Mouse (Mus musculus) heart, adult 18-20 months (tissue): ENCODE data around the gene Stard13. TPM values are rescaled to one million over a fixed set of nuclear protein-coding genes. Genes with fewer than 3 reads are reported as not detected.
A peak's percentile ranks its signal among the peaks of the same experiment; 100 is the strongest.

ENCODE experiments used
- DNase-seq, 2 experiments: peaks; one replicate each; pipeline ENCODE4 v3.0.0; 2021 to 2022; ENCODE audit warnings: mixed read lengths in 1 of 2
- total RNA-seq, 2 experiments: library from RNA; stranded (reverse); gene quantifications; 2 replicates each; pipeline ENCODE4 v1.2.3; 2021

The Stard13 gene
- total RNA-seq, 2 experiments from 2014 or later: 27.0 to 32.0 TPM

GRCm38 (mm10) chr5:151104354-151105053, 129.1 kb downstream of the Stard13 start:
- DNase-seq: no peak

DNA sequence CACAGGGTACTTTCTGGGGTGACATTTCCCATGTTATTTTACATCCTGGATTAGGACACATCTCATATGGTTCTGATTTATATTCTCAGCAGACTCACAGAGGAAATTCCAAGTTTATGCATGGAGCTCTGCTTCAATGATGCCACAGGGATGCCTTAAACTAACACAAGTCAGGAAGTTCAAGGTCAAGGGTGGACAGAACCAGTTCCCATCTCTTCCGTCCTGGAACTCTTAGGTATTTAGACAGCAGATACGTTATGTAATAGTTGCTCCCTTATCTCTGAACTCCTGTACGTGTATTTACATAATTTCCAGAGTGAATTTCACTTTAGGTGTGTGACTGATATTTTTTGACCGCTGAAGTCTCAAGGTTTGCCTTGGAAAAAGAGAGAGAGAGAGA, 130.4 kb downstream of the Stard13 start:
- DNase-seq: no peak

DNA sequence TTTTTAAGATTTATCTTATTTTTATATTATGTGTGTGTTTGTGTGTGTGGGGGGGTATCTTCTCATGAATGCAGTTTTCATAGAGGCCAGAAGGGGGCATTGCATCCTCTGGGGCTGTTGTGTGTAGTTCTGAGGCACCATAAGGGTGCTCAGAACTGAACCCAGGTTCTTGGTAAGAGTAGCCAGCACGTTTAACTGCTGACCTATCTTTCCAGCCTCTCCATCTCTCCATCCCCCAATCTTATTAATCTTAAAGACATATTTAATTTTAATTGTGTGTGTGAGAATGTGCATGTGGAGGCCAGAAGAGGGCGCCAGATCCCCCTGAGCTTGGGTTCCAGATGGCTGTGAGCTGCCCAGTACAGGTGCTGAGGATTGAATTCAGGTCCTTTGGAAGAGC, 131.4 kb downstream of the Stard13 start:
- no peak for DNase-seq

DNA sequence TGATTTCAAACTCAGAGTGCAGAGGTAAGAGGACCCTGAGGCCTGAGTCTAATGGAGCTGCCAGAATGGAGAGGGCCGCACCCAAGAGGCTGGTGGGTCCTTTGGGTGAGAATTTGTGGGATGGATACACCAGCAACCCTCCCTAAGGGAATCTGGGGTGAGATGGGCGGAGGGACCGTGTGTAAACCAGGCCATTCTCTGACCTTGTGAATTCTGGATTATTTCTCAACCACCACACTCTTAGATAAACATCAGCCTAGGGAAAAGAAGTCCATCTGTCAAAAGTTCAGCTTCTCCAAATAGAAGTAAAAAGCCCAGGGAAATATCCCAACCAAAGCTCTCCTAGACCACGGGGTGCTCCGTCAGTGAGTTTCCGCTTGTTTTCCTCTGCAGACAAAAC, 137.6 kb downstream of the Stard13 start:
- no peak for DNase-seq

- DNase-seq: no peak
Measured at GRCm38 (mm10) chr5:151092886-151093665, 140.6 kb downstream of the Stard13 start.

DNA sequence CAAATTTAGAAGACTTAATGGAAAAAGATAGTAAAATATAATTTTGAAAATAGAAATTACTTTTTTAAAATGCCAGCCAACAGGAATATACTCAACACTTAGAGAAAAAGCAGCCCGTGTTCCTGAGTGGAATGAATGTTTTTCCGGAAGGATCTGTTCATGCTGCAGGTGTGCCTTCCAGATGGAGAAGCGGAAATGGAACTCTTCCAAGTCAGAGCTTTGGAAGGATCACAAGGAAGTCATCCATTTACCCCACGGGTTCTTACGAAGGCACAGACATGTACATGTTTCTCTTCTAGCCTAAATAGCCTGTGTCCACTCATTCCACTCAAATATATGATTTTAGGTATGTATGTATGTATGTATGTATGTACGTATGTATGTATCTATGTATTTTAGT, 142.6 kb downstream of the Stard13 start:
- no peak for DNase-seq

DNA sequence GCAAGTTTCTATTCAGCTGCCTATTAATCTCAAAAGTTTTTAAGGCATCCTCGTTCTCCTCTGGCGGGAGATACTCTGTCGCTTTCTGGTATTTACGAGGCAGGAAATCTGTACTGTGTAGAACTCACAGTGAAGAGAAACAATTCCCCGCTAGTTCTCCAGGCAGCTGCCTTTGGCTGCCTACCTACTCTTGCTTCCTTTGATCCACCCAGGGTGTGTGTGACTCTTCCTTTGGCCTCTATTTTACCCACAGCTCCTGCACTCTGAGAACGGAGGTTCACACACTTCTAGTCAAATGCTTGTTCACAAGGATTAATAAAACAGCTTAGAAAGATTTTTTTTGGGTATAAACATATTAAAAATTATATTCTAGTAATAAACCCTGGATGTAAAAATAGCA, 144.4 kb downstream of the Stard13 start:
- DNase-seq: peak in 1 of 2 experiments; percentile 38

GRCm38 (mm10) chr5:151086425-151087202, 147.0 kb downstream of the Stard13 start:
- peak; percentile 42 to 50 for DNase-seq

DNA sequence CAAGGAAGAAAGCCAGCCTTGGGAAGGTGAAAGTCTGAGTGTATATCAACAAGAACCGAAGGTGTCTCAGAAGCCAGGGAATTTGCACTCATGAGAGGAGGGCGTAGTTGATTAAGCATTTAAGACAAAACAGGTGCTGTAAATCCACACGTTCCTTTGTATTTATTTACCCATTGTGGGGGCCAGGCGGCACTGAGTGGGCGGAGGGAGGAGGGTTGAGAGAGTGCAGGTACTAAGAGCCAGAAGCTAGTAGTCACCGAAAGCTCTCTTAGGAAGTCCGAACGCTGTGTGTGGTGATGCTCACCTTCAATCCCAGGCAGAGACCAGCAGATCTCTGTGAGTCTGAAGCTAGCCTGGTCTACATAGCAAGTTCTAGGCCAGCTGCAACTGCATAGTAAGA, 147.9 kb downstream of the Stard13 start:
- DNase-seq: no peak

DNA sequence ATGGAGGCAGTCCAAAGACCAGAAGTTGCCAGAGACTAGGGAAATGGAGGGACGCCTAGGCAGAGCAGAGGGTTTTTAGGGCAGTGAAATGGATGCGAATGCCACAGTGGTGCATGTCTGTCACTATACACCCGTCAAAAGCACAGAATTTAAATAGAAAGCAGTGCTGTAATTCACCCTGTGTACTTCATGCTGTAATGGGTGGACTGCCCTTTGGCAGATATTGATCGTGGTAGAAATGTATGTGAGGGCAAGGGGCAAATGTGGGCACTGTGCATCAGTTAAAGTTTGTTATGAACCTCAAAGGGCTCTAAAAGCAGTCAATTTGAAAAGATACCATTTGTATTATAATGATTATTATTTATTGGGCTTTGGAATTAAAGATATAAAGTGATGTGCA, 153.4 kb downstream of the Stard13 start:
- no peak for DNase-seq

- no peak for DNase-seq
Measured at GRCm38 (mm10) chr5:151077953-151078352, 155.7 kb downstream of the Stard13 start.

GRCm38 (mm10) chr5:151076917-151077316, 156.7 kb downstream of the Stard13 start:
- no peak for DNase-seq

DNA sequence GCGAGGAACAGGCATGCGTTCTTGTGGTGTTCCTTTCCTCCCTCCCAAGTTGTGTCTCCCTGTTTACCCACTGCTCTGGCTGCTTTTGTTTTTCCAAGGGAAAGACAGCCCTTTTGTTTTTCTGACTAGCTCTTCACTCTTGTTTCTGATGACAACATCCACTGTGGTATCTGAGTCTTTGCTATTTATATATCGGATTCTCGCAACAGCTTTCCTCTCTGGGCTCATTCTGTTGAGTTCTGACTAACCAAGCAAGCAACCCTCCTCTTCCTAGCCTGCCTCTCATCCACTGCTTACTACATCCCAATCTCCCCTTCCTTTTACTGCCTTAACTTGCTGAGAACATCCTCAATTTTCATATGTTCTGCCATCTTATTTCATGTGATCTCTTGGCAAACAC, 159.4 kb downstream of the Stard13 start:
- no peak for DNase-seq

GRCm38 (mm10) chr5:151071430-151071829, 162.2 kb downstream of the Stard13 start:
- DNase-seq: no peak

GRCm38 (mm10) chr5:151070896-151071295, 162.7 kb downstream of the Stard13 start:
- no peak for DNase-seq

DNA sequence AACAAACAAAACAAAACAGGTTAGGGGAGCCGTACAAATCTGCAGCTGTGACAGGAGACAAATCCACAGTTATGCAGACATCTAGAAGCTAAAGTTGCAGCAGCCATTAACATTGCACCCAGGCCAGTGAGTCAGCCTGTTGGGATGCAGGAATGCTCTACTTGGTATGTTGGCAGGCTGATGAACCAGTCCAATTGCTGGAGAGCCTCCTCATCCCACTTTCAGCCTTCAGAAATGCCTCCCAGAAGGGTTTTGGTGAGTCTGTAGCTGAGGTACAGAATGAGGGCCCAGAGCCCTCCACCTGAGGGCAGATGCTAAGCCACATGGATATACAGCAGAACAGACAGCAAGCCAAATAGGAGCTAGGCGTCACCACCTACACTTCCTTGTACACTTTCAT, 164.1 kb downstream of the Stard13 start:
- DNase-seq: no peak

GRCm38 (mm10) chr5:151066016-151066415, 167.6 kb downstream of the Stard13 start:
- no peak for DNase-seq

- peak; percentile 57 to 60 for DNase-seq
Measured at GRCm38 (mm10) chr5:151065228-151065627, 168.4 kb downstream of the Stard13 start.

DNA sequence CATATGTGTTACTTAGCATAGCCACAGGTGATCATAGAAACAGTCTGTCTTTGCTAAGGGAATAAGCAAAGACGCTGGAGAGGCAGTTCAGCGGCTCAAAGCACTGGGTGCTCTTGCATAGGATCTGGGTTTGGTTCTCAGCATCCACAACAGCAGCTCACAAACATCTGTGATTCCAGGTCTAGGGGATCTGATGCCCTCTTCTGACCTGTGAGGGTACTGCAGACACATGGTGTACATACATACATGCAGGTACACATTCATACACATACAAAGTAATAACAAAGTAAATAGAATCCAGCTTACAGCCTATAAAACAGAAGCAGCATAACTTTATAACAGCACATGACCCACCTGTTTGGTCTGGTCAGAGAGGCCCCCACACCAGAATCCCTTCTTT, 171.7 kb downstream of the Stard13 start:
- DNase-seq: no peak

DNA sequence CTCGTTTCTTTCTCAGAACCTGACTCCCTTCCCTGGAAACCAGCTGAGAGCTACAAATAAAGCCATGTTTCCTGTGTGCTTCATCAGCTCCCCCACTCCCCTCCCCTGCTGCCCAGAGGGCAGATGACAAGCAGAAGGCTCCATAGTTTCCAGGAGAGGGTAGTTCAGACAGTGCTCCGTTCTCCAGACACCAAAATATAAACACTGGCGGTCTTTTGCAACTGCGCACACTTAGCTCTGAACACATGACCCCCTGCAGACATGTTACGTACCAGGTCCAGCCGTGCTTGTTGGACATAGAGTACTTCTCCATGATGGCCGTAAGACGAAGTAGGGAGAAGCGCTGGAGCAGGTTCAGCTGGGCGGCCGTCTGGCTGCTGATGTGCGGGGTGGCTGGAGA, 173.2 kb downstream of the Stard13 start:
- DNase-seq: no peak

- DNase-seq: no peak
Measured at GRCm38 (mm10) chr5:151059772-151060171, 173.9 kb downstream of the Stard13 start.

- no peak for DNase-seq
Measured at GRCm38 (mm10) chr5:151059352-151059751, 174.3 kb downstream of the Stard13 start.

DNA sequence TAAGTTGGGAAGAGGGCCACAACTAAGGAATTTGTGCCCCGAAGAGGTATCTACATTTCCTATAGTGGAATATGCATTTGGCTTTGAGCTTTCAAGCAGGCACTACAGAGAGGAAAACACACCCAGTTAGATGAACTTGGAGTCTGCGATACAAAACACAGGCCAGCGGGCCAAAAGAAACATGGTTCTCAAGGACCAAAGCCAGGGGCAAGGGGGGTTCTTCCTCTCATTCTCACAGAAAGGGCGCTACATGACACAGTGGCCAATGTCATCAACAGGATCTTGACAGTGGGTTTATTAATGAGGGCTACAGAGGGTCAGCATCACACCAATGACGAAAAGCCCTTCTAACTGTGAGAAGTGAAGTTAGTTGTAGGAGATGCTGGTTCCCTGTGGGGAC, 175.9 kb downstream of the Stard13 start:
- DNase-seq: peak; percentile 47 to 72
